Mouse (Mus musculus) C2C12 (cell line): ENCODE results near the gene Nanos2. TPM values are rescaled to one million over a fixed set of nuclear protein-coding genes. Genes with fewer than 3 reads are reported as not detected.

Experiments used
- H3K27me3 ChIP-seq: one replicate; pipeline ENCODE4 v1.6.1; 2011; ENCODE audit not compliant: control insufficient read depth, insufficient read depth, insufficient read length
- H3K36me3 ChIP-seq: one replicate; pipeline ENCODE4 v1.6.1; 2011; ENCODE audit not compliant: control insufficient read depth, insufficient read depth
- H3K4me3 ChIP-seq: one replicate; pipeline ENCODE4 v1.5.1; 2011; ENCODE audit warnings: mild to moderate bottlenecking, control low read depth; ENCODE audit not compliant: poor library complexity, insufficient read depth, severe bottlenecking
- H3K79me2 ChIP-seq: one replicate; pipeline ENCODE4 v1.6.1; 2011; ENCODE audit not compliant: control insufficient read depth, insufficient read depth
- H3K79me3 ChIP-seq: one replicate; pipeline ENCODE4 v1.6.1; 2011; ENCODE audit warnings: low read depth, control low read depth
- H3ac ChIP-seq: one replicate; pipeline ENCODE3; 2011; ENCODE audit warnings: low read depth; ENCODE audit not compliant: control insufficient read depth, insufficient read length
- CEBPB ChIP-seq: IDR thresholded peaks from one replicate; pipeline ENCODE4 v1.6.1; 2011; ENCODE audit warnings: low read depth, mild to moderate bottlenecking, control low read depth, moderate library complexity
- CTCF ChIP-seq: IDR thresholded peaks from one replicate; pipeline ENCODE4 v1.5.1; 2011; ENCODE audit not compliant: control insufficient read depth, insufficient read depth, insufficient read length
- FOSL1 ChIP-seq: IDR thresholded peaks from one replicate; pipeline ENCODE4 v1.8.0; 2011; ENCODE audit warnings: mild to moderate bottlenecking, low read length; ENCODE audit not compliant: poor library complexity, insufficient read depth, severe bottlenecking
- MAX ChIP-seq: IDR thresholded peaks from one replicate; pipeline ENCODE4 v1.6.1; 2011; ENCODE audit warnings: mild to moderate bottlenecking, control low read depth
- MYOD1 ChIP-seq: IDR thresholded peaks from one replicate; pipeline ENCODE4 v1.6.1; 2011; ENCODE audit warnings: low read depth; ENCODE audit not compliant: control insufficient read depth, insufficient read length
- MYOG ChIP-seq: IDR thresholded peaks from one replicate; pipeline ENCODE4 v1.6.1; 2011; ENCODE audit not compliant: control insufficient read depth, insufficient read length; ENCODE audit errors: extremely low read depth
- USF1 ChIP-seq: IDR thresholded peaks from one replicate; pipeline ENCODE4 v1.6.1; 2011; ENCODE audit warnings: low read depth, mild to moderate bottlenecking, control low read depth, moderate library complexity
- polyA plus RNA-seq: library from polyadenylated mRNA; unstranded; fragments of >200 nt; fragmentation: generic; extraction: Trizol; gene quantifications from one replicate; pipeline ENCODE4 v1.2.1, GENCODE M21; 2012; ENCODE audit warnings: missing spikeins

The Nanos2 gene
- polyA plus RNA-seq, 1 experiment = not detected

DNA sequence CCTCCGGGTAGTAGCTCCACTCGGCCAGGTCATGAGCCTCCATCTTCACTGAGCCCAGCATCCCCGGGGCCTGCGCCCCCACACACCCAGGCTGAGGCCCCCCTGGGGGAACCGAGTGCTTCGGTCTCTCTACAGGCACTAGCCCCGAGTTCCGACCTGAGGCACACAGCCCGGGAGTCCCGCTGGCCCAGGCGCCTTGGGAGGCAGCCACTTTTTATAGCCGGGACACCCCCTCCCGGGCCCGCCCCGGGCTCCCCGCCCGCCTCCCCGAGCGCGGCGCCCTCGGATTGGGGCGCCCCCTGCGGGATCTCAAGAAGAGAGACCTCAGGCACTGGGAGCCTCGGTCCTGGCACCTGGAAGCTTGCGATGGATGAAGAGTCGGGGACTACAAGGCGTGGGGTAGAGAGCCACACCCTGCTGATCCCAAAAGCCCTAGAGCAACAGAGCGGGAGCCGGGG lies 36.2 kb downstream of the Nanos2 start, which contains the start of gene Foxa3:
TSS of gene Foxa3 (minus strand) at position 182 of the 458 bp plus-strand sequence.
- TF ChIP-seq MYOG (no peak), MYOD1 (no peak), MAX (no peak), USF1 (no peak), CTCF (peak; percentile 27)
- Histone ChIP-seq H3K79me2 (peaks cover 40% of the 10 kb centered on the region), H3K36me3 (no peaks in the 10 kb centered on the region)

GRCm38 (mm10) chr7:19024096-19024506 lies 36.9 kb downstream of the Nanos2 start, which contains the start of gene Sympk:
TSS of gene Sympk (plus strand) at chr7:19024377.
- H3K36me3 ChIP-seq = peaks cover 5% of the 10 kb centered on the region
- TF ChIP-seq MYOD1 (no peak), FOSL1 (no peak), MYOG (no peak), CEBPB (no peak), MAX (no peak), CTCF (no peak), USF1 (no peak)
- H3K4me3 ChIP-seq = peak within 1 kb of the TSS; percentile 63
- H3K27me3 ChIP-seq = peaks cover 12% of the 10 kb centered on the region
- peak within 1 kb of the TSS; percentile 91 for H3ac ChIP-seq
- H3K79me3 ChIP-seq = peaks cover 18% of the 10 kb centered on the region
- peaks cover 45% of the 10 kb centered on the region for H3K79me2 ChIP-seq

More for the DNA sequence above, 36.2 kb downstream of the Nanos2 start, which contains the start of gene Foxa3:
- peaks cover 18% of the 10 kb centered on the region for H3K79me3 ChIP-seq
- peaks cover 12% of the 10 kb centered on the region for H3K27me3 ChIP-seq
- peak within 1 kb of the TSS; percentile 91 for H3ac ChIP-seq
- peak within 1 kb of the TSS; percentile 63 for H3K4me3 ChIP-seq

DNA sequence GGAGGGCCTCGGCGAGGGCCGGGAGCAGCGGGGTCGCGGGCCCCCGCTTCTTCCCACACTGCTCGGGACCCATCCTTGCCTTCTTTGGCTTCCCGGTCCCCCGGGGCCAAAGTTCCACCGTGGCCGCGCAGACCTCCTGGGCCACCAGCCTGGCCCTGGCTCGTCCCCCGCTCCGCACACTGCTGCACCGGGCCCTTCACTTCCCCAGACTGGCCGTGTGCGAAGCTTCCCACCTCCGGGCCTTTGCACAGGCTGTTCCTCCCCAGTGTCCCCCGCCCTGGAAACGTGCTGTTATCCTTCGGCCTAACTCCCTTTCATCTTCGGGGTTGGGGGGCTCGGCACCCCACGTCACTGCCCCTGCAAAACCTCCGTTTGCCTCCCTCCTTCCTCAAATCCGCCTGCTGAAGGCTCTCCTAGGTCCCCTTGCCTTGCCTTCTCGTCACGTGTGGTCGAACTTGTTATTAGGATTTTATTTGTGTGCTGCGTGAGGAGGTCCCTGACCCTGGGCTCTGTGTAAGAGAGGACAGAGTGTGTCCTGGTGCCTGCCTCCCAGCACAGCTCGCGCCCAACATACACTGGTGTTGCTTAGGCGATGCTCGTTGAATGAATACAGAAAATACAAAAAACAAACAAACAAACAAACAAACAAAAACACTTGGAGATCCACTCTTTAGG lies 37.5 kb downstream of the Nanos2 start:
- peaks cover 12% of the 10 kb centered on the region for H3K27me3 ChIP-seq
- peaks cover 11% of the 10 kb centered on the region for H3K36me3 ChIP-seq
- peaks cover 45% of the 10 kb centered on the region for H3K79me2 ChIP-seq
- peaks cover 18% of the 10 kb centered on the region for H3K79me3 ChIP-seq
- peak overlapping the region; percentile 91 for H3ac ChIP-seq
- TF ChIP-seq FOSL1 (no peak), MYOG (no peak), USF1 (no peak), MYOD1 (no peak), MAX (no peak), CTCF (no peak), CEBPB (no peak)
- peak overlapping the region; percentile 63 for H3K4me3 ChIP-seq

GRCm38 (mm10) chr7:19028067-19028466 lies 40.9 kb downstream of the Nanos2 start:
- Histone ChIP-seq H3K27me3 (peaks cover 2% of the 10 kb centered on the region), H3ac (no peak overlapping the region), H3K4me3 (no peak overlapping the region), H3K79me2 (peaks cover 45% of the 10 kb centered on the region), H3K79me3 (peaks cover 18% of the 10 kb centered on the region), H3K36me3 (peaks cover 34% of the 10 kb centered on the region)
- TF ChIP-seq MYOD1 = no peak
- no peak for TF ChIP-seq MYOG
- no peak for TF ChIP-seq CEBPB
- TF ChIP-seq FOSL1 = no peak
- TF ChIP-seq CTCF = no peak
- TF ChIP-seq USF1 = no peak
- no peak for TF ChIP-seq MAX

GRCm38 (mm10) chr7:19029084-19029653 lies 42.0 kb downstream of the Nanos2 start:
- peak; percentile 56 for TF ChIP-seq CTCF
- TF ChIP-seq FOSL1 = no peak
- Histone ChIP-seq H3K36me3 (peaks cover 35% of the 10 kb centered on the region), H3K79me3 (peaks cover 18% of the 10 kb centered on the region), H3K79me2 (peaks cover 45% of the 10 kb centered on the region), H3K4me3 (no peak overlapping the region), H3K27me3 (no peaks in the 10 kb centered on the region), H3ac (no peak overlapping the region)
